In the genomic region with DNA sequence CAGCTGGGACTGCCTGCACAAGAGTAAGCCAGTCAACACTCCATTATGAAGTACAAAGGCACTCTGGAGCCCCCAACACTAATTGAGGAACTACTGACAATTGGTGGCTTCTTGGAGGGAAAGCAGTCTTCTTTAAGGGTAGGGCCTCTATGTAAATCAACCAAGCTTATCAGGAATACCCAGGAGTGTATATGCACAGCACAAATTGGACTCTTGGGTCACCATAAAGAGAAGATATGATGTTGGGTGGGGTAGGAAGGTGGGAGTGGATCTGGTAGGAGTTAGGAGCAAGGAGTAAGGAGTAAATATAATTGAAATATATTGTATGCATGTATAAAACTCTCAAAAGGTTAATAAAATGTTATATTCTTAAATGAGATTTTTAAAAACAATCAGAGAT, we compare ENCODE assay signal across 30 mouse cellular contexts.
DNase-seq lines count a peak whose midpoint lies in the region; ATAC-seq and TF ChIP-seq lines count a peak whose summit lies in the region.
"Had no signal": no experiment of that assay in that cellular context is flagged by ENCODE, and none has a peak within 500 bp of the region (broad histone marks: within the 10 kb centered on the region; RNA-seq: fewer than 3 reads in every experiment).

No protein-coding gene starts in this region.

- H3K36me3 ChIP-seq in liver, adult 2 months (ENCODE audit: control insufficient read depth, insufficient read depth, low read length): no peaks in the 10 kb centered on the region
- no peaks in the 10 kb centered on the region for H3K36me3 ChIP-seq in liver, postnatal 0 days (replicated peaks; ENCODE audit: insufficient read depth, low read length)
- no peaks in the 10 kb centered on the region for H3K36me3 ChIP-seq in liver, embryonic 13.5 days
- H3K36me3 ChIP-seq in liver, embryonic 16.5 days (ENCODE audit: control insufficient read depth, insufficient read depth): no peaks in the 10 kb centered on the region
- H3K36me3 ChIP-seq: embryonic facial prominence, embryonic 12.5 days; embryonic facial prominence, embryonic 15.5 days; forebrain, embryonic 12.5 days; G1E; heart, embryonic 10.5 days; heart, embryonic 13.5 days had no signal

- H3K4me1 ChIP-seq in liver, adult 2 months (ENCODE audit: control insufficient read depth, insufficient read depth, low read length): peaks cover 31% of the 10 kb centered on the region
- no peaks in the 10 kb centered on the region; the same call in 1 of the 2 replicates for H3K4me1 ChIP-seq in liver, postnatal 0 days (ENCODE audit: insufficient read depth)
- no peaks in the 10 kb centered on the region; the same call in 1 of the 2 replicates for H3K4me1 ChIP-seq in liver, embryonic 13.5 days (replicated peaks)
- no peaks in the 10 kb centered on the region for H3K4me1 ChIP-seq in liver, embryonic 16.5 days (ENCODE audit: control insufficient read depth, low read depth, low read length)
- H3K4me1 ChIP-seq: embryonic facial prominence, embryonic 12.5 days; embryonic facial prominence, embryonic 15.5 days; forebrain, embryonic 12.5 days; heart, embryonic 10.5 days; heart, embryonic 13.5 days had no signal

- H3K4me2 ChIP-seq in liver, postnatal 0 days (ENCODE audit: low read depth, low read length): no peak overlapping the region
- H3K4me2 ChIP-seq in liver, embryonic 13.5 days: 0 out of 2 replicates have a peak overlapping the region, but pooled peaks have one; percentile 19
- no peak overlapping the region for H3K4me2 ChIP-seq in liver, embryonic 16.5 days (ENCODE audit: low read depth, low read length)
- H3K4me2 ChIP-seq: embryonic facial prominence, embryonic 12.5 days; embryonic facial prominence, embryonic 15.5 days; forebrain, embryonic 12.5 days; heart, embryonic 13.5 days; hindbrain, embryonic 14.5 days had no signal

- H3K79me2 ChIP-seq in liver, adult 2 months (ENCODE audit: control insufficient read depth, insufficient read depth, low read length): peaks cover 9% of the 10 kb centered on the region

- H3K9me3 ChIP-seq in liver, postnatal 0 days (ENCODE audit: low read length): no peaks in the 10 kb centered on the region
- no peaks in the 10 kb centered on the region; the same call in 1 of the 2 replicates for H3K9me3 ChIP-seq in liver, embryonic 13.5 days (replicated peaks)
- H3K9me3 ChIP-seq in liver, embryonic 16.5 days (replicated peaks; ENCODE audit: control insufficient read depth, low read length): no peaks in the 10 kb centered on the region
- H3K9me3 ChIP-seq: embryonic facial prominence, embryonic 12.5 days; embryonic facial prominence, embryonic 15.5 days; forebrain, embryonic 12.5 days; heart, embryonic 10.5 days; heart, embryonic 13.5 days had no signal

- H3K4me3 ChIP-seq in liver, adult 2 months (ENCODE audit: insufficient read depth, low read depth, low read length): no peak overlapping the region
- H3K4me3 ChIP-seq in liver, postnatal 0 days (ENCODE audit: low read depth, low read length): no peak overlapping the region
- no peak overlapping the region for H3K4me3 ChIP-seq in liver, embryonic 13.5 days (replicated peaks)
- no peak overlapping the region for H3K4me3 ChIP-seq in liver, embryonic 16.5 days (ENCODE audit: low read depth, low read length)
- H3K4me3 ChIP-seq: embryonic facial prominence, embryonic 12.5 days; embryonic facial prominence, embryonic 15.5 days; forebrain, embryonic 12.5 days; heart, adult 2 months; heart, embryonic 10.5 days; heart, embryonic 13.5 days had no signal

- no peaks in the 10 kb centered on the region for H3K27me3 ChIP-seq in liver, adult 2 months (ENCODE audit: control insufficient read depth, insufficient read depth, low read length)
- no peaks in the 10 kb centered on the region for H3K27me3 ChIP-seq in liver, postnatal 0 days (ENCODE audit: insufficient read depth, low read length)
- H3K27me3 ChIP-seq in liver, embryonic 13.5 days: no peaks in the 10 kb centered on the region
- H3K27me3 ChIP-seq in liver, embryonic 16.5 days (ENCODE audit: control insufficient read depth, insufficient read depth, low read depth, low read length): no peaks in the 10 kb centered on the region
- H3K27me3 ChIP-seq: CH12.LX; embryonic facial prominence, embryonic 12.5 days; embryonic facial prominence, embryonic 15.5 days; forebrain, embryonic 12.5 days; heart, embryonic 13.5 days; Patski had no signal

- peak overlapping the region; percentile 63 for H3K27ac ChIP-seq in liver, adult 2 months (replicated peaks; ENCODE audit: insufficient read depth, low read depth, low read length)
- no peak overlapping the region for H3K27ac ChIP-seq in liver, postnatal 0 days (ENCODE audit: low read depth)
- H3K27ac ChIP-seq in liver, embryonic 13.5 days: peak overlapping the region; percentile 25; the same call in 1 of the 2 replicates
- H3K27ac ChIP-seq in liver, embryonic 16.5 days (ENCODE audit: low read length): no peak overlapping the region
- H3K27ac ChIP-seq: embryonic facial prominence, embryonic 12.5 days; embryonic facial prominence, embryonic 15.5 days; forebrain, embryonic 12.5 days; heart, adult 2 months; heart, embryonic 10.5 days; heart, embryonic 13.5 days; hindbrain, embryonic 14.5 days; hindbrain, postnatal 0 days had no signal

- TF ChIP-seq POLR2A in liver, adult 2 months (IDR thresholded peaks at IDR 0.05; ENCODE audit: extremely low read depth, insufficient read depth, low read length): no peak

- no peak for ATAC-seq in liver, postnatal 0 days
- ATAC-seq in liver, embryonic 13.5 days (ENCODE audit: low read depth): peak; percentile 99
- peak; percentile 91 for ATAC-seq in liver, embryonic 16.5 days (ENCODE audit: low read depth)
- ATAC-seq in monocyte, adult 5-6 weeks (replicated peaks; ENCODE audit: insufficient number of reproducible peaks, low FRiP score, low TSS enrichment, poor library complexity, severe bottlenecking): no peak
- ATAC-seq: forebrain, embryonic 16.5 days; hindbrain, postnatal 0 days; Patski had no signal

- DNase-seq in liver, adult 2 months (ENCODE audit: extremely low read depth, low read depth, low spot score): no peak
- no peak for DNase-seq in liver, postnatal 0 days
- peak; percentile 15 for DNase-seq in c-Kit-positive CD71-positive TER-119-positive erythroid progenitor cells, embryonic 14.5 days (ENCODE audit: low spot score)
- peak; percentile 9 for DNase-seq in liver, embryonic 13.5 days
- no peak for DNase-seq in adipocyte (ENCODE audit: low spot score)
- DNase-seq: adrenal gland, adult 8-10 months; adrenal gland, postnatal 25 days; B cell, adult 2 months; cerebellum, adult 11 months; cerebellum, adult 2 months; cerebellum, adult 9-11 months; cerebellum, postnatal 25 days; gastrocnemius, postnatal 10 days; gastrocnemius, postnatal 36 days; heart, adult 2 months; heart, postnatal 14 days; heart, postnatal 4 days had no signal

- H3K9ac ChIP-seq in liver, adult 2 months (ENCODE audit: low read depth, low read length): no peak overlapping the region
- no peak overlapping the region for H3K9ac ChIP-seq in liver, postnatal 0 days (replicated peaks)
- H3K9ac ChIP-seq in liver, embryonic 13.5 days: no peak overlapping the region
- no peak overlapping the region for H3K9ac ChIP-seq in liver, embryonic 16.5 days (ENCODE audit: low read depth, low read length)
- H3K9ac ChIP-seq: embryonic facial prominence, embryonic 12.5 days; embryonic facial prominence, embryonic 15.5 days; forebrain, embryonic 12.5 days; heart, embryonic 13.5 days; hindbrain, embryonic 14.5 days had no signal

- no peak for TF ChIP-seq CTCF in liver, adult 2 months (IDR thresholded peaks at IDR 0.05; ENCODE audit: low read depth, low read length)
- TF ChIP-seq CTCF in liver, postnatal 0 days (IDR thresholded peaks at IDR 0.05; ENCODE audit: low read depth): no peak

- TF ChIP-seq EP300 in liver, postnatal 0 days (IDR thresholded peaks at IDR 0.05; ENCODE audit: low read depth): no peak

Comparison
In these comparisons a context has a peak if more than half of its experiments do, and no peak if none do; other contexts are left out.
1. DNase-seq: peak in c-Kit-positive CD71-positive TER-119-positive erythroid progenitor cells, embryonic 14.5 days (single experiment) and liver, embryonic 13.5 days (single experiment); none in liver, adult 2 months (single experiment), liver, postnatal 0 days (single experiment) and adipocyte (single experiment).
2. H3K27ac ChIP-seq: peak in liver, adult 2 months (single experiment) and liver, embryonic 13.5 days (single experiment); none in liver, postnatal 0 days (single experiment) and liver, embryonic 16.5 days (single experiment).
3. ATAC-seq: peak in liver, embryonic 13.5 days (single experiment) and liver, embryonic 16.5 days (single experiment); none in liver, postnatal 0 days (single experiment) and monocyte, adult 5-6 weeks (single experiment).